Mouse (Mus musculus) embryonic facial prominence, embryonic 12.5 days (tissue): ENCODE results near the gene Fkbp1a. TPM values are rescaled to one million over a fixed set of nuclear protein-coding genes. Genes with fewer than 3 reads are reported as not detected.

Experiments
- polyA plus RNA-seq: library from polyadenylated mRNA; unstranded; fragments of >200 nt; fragmentation: Nextera tagmentation; extraction: Ambion mirVana; gene quantifications from 2 replicates; pipeline ENCODE4 v1.2.1, GENCODE M21; 2016

Gene Fkbp1a
- polyA plus RNA-seq, 1 experiment from 2014 or later = 491 TPM

Other genes starting within 250 kb of the Fkbp1a start
- not detected in 2 replicates for gene 4921509C19Rik, start 66.3 kb upstream of the Fkbp1a start, polyA plus RNA-seq
- 276 and 279 TPM in 2 replicates for gene Nsfl1c, start 48.3 kb upstream of the Fkbp1a start, polyA plus RNA-seq
- 0.59 and 1.0 TPM in 2 replicates for gene Sdcbp2, start 30.1 kb downstream of the Fkbp1a start, polyA plus RNA-seq
- gene Snph, start 90.1 kb downstream of the Fkbp1a start, polyA plus RNA-seq = 1.2 and 1.9 TPM in 2 replicates
- gene Rad21l, start 126.0 kb downstream of the Fkbp1a start, polyA plus RNA-seq = not detected in 2 replicates
- gene Tmem74b, start 159.5 kb downstream of the Fkbp1a start, polyA plus RNA-seq = 3.2 and 4.8 TPM in 2 replicates
- gene Psmf1, start 201.7 kb downstream of the Fkbp1a start, polyA plus RNA-seq = 45.0 and 47.5 TPM in 2 replicates